Mouse (Mus musculus) lung, adult 18-20 months (tissue): ENCODE data around the gene 9930021J03Rik.
A peak's percentile ranks its signal among the peaks of the same experiment; 100 is the strongest.

Experiments used
- DNase-seq, 2 experiments: peaks; one replicate each; pipeline ENCODE4 v3.0.0; 2022; ENCODE audit warnings: mixed read lengths in 2 of 2

9930021J03Rik gene

GRCm38 (mm10) chr19:29683844-29684540 is 121.8 kb downstream of the 9930021J03Rik start:
- DNase-seq, result peak; percentile 67 to 68

- no peak for DNase-seq
Observed at GRCm38 (mm10) chr19:29680182-29681152, 125.3 kb downstream of the 9930021J03Rik start.

DNA sequence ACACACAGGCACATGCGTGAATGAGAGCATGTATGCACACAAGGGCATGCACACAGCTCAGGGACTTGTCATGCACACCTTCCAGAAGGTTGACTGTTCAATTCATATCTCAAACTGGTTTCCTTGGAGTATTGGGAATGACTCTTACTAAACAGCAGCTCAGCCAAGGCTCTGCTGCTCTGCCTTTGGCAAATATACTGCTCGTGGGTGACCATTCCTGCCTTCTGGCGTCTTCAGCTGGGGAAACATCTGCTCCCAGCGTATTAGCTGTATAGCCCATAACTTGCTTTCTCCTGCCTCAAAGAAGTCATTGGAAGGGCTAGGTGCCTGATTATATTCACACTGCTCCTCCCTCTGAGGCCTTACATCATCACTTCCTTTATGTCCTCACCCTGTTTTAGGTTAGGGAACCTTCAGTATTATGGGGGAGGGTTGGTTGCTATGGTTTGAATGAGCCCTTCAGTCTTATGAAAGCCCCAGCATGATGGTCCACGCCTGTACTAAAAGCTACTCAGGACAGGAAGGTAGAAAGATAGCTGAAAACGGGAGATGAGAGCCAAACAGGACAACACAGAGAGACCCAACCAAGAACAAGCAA is 127.5 kb downstream of the 9930021J03Rik start:
- DNase-seq, result no peak

- DNase-seq, result peak in 1 of 2 experiments; percentile 34
Observed at GRCm38 (mm10) chr19:29676479-29677193, 129.2 kb downstream of the 9930021J03Rik start.

DNA sequence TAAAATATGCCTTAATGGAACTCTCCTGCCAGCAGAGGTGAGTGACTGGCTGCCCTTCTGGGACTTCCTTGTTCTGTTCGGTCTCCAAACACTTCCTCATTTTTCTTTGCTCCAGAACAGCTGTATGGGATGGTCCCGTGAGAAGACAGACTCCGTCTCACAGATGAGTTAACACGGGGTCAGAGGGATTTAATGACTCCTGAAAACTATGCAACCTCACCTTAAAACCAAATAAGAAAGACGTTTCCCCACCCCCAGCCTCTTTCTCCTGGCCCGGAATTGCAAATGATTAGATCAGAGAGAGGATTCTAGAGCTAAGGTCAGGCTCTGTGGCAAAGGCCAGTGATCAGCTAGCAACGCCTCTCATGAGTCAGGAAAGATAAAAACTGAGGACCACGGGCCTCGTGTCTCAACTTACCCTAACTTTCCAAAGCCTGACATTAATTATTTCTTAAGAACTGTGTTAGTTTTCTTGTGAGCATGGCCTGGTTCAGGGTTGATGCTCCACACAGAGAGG is 130.2 kb downstream of the 9930021J03Rik start:
- DNase-seq, result no peak

DNA sequence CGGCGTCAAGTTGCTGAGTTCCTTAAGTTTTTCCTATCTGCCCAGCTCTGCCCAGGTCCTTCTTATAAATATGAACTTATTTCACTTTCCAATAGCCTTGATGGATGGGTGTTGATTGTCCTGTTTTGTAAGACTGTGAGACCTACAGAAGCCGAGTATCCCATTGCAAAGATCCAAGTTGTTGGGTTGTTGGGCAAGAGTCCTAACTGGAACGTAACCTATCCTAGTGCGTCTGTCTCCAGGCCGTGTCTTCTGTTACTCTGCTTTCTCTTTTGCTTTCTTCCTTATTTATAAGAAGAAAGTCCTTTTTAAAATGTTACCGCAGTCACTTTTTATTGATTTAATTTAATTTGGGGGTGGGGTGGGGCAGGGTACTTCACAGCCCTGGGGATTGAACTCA is 130.8 kb downstream of the 9930021J03Rik start:
- DNase-seq, result no peak

DNA sequence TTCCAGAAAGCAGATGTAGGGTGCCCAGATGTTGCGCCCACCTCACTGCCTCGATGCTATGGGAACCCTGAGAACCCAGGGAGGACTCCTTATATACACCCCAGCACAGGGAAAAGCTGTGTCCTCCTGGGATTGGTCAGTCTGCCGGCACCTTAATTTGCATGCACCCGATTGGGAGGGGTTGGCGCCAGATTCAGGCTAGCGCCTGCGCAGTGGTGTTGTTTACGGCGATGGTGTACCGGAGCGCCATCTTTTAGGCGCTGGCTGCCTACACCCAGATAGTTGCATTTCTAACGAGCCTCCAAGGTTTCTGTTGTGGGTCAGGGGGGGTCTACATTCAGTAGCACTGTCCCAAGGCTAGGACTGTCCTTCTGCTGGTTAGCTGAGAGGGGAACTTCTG is 133.1 kb downstream of the 9930021J03Rik start:
- no peak for DNase-seq

DNA sequence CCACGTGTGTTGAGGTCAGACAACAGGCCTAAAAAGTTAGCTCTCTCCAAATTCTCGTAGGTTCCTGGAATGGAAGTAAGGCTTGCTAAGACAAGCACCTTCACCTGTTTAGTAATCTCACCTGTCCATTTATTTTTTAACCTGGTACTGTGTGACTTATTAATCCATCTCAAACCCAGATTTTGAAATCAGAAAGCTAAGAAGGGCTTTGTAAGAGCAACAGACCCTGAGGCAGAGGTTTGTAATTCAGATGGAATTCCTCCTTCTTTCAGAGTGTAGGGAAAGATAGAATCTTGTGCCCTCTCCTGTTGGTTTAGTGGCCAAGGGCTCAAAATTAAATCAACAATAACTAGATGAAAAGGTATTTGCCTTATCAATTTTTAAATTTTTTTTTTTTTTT is 134.6 kb downstream of the 9930021J03Rik start:
- no peak for DNase-seq

DNA sequence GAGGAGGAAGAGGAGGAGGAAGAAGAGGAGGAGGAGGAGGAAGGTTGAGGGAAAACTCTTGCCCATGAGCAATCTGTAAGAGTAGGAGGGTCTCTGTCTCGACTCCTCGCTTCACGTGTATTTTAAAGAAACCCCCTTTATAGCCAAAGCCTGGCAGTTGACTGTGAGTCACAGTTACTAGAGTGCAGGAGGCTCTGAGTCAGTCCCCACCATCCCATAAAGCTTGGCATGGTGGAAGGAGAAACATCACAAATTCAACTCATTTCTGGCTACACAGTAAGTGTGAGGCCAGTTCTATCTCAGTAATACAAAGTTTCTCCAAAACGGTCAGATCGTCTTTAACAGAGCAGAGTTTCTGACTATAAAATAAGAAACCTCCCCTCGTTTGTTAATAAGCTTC is 135.5 kb downstream of the 9930021J03Rik start:
- no peak for DNase-seq

- DNase-seq, result no peak
Observed at GRCm38 (mm10) chr19:29668135-29668534, 137.7 kb downstream of the 9930021J03Rik start.

- DNase-seq, result peak; percentile 23 to 49
Observed at GRCm38 (mm10) chr19:29666965-29667594, 138.7 kb downstream of the 9930021J03Rik start.

DNA sequence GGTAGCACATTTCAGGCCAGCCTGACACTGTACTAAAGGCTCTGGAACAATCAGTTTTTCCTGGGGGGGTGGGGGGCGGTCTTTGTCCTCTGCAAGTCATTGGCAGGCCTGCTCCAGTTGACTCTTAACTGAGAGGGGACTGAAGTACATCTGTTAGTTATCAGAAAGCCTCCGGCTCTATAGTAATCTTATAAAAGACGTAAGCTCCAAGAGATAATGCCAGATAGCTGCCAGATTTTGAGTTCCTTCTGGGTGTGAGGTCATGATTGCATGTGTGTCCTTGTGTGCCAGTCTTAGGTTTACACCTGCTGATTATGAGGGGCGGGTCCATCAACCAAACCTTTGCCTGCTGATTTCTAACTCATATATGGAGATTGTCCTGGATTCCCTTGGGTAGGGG is 139.6 kb downstream of the 9930021J03Rik start:
- DNase-seq, result no peak

GRCm38 (mm10) chr19:29664934-29665333 is 140.9 kb downstream of the 9930021J03Rik start:
- DNase-seq, result no peak
